Mouse (Mus musculus): ENCODE data around the gene Tex29. TPM values are rescaled to one million over a fixed set of nuclear protein-coding genes. Genes with fewer than 3 reads are reported as not detected.
"Not testable (repeated sequence)": the region's sequence is repeated elsewhere in the genome, so short reads cannot be mapped to it uniquely, and the experiment has no call there.

Gene Tex29
- polyA plus RNA-seq, 1 experiment from 2014 or later = not detected

GRCm38 (mm10) chr8:11867832-11868231 is 27.6 kb downstream of the Tex29 start:
- no peak for ATAC-seq
- DNase-seq (ENCODE audit: low read depth, low spot score) = no peak
- ChIA-PET CTCF (no interaction called here), POLR2A (no interaction called here)
- in situ Hi-C loops (cut with MboI; ENCODE audit: low pct_unique_long_range_greater_than_20kb) = no loop called here
- peak; percentile 56 for TF ChIP-seq CTCF (IDR thresholded peaks at IDR 0.05)
- H3K27me3 ChIP-seq = no peaks in the 10 kb centered on the region

DNA sequence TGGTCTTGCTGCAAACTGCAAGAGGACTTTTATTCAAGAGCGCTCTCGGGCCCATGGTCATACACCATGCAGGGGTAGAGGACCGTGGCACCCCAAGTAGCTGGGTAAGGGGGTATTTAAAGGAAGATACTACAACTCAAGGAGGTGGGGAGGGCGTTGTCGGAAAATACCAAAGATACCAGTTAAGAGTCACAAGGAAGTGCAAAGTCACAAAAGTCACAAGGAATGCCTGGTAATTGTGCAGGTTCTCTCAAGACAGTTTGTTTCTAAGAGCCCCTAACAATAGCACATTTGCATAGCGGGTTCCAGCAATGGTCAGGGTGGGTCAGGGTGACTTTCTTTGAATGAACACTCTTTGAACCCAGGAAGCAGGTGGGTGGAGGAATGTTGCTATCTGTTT is 34.0 kb downstream of the Tex29 start:
- in situ Hi-C loops (cut with MboI; ENCODE audit: low pct_unique_long_range_greater_than_20kb) = not testable (repeated sequence)

DNA sequence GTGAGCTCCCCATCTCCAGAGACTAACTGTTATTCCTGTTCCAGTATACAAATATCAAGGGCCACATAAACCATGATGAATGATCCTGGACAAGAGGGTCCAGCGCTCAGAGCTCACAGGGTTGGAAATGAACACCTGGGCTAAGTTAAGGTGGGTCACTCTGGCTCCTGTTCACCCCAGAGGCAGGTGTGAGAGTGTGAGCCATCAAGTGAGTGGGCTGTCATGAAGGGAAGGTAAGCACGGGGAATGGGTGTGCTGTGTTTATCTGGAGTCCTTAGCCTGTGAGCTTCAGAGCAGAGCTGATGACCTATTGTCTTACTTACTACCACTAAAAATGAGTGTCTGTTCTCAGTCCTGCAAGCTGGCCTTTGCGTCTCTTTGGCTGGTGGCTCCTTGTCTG is 44.4 kb downstream of the Tex29 start:
- in situ Hi-C loops (cut with MboI; ENCODE audit: low pct_unique_long_range_greater_than_20kb) = no loop called here
- H3K27me3 ChIP-seq = no peaks in the 10 kb centered on the region
- DNase-seq (ENCODE audit: low read depth, low spot score) (no peak), ATAC-seq (no peak)
- CTCF ChIA-PET = no interaction called here
- TF ChIP-seq CTCF (IDR thresholded peaks at IDR 0.05) = no peak
- POLR2A ChIA-PET = no interaction called here

More for the DNA sequence above, 34.0 kb downstream of the Tex29 start:
- DNase-seq (ENCODE audit: low read depth, low spot score); ATAC-seq; CTCF ChIA-PET; H3K27me3 ChIP-seq: not testable (repeated sequence)
- POLR2A ChIA-PET = interaction anchor here (0.9 kb wide), 1 partner anchor 11 kb away, joined by 3 read pairs; no protein-coding TSS in a partner anchor

DNA sequence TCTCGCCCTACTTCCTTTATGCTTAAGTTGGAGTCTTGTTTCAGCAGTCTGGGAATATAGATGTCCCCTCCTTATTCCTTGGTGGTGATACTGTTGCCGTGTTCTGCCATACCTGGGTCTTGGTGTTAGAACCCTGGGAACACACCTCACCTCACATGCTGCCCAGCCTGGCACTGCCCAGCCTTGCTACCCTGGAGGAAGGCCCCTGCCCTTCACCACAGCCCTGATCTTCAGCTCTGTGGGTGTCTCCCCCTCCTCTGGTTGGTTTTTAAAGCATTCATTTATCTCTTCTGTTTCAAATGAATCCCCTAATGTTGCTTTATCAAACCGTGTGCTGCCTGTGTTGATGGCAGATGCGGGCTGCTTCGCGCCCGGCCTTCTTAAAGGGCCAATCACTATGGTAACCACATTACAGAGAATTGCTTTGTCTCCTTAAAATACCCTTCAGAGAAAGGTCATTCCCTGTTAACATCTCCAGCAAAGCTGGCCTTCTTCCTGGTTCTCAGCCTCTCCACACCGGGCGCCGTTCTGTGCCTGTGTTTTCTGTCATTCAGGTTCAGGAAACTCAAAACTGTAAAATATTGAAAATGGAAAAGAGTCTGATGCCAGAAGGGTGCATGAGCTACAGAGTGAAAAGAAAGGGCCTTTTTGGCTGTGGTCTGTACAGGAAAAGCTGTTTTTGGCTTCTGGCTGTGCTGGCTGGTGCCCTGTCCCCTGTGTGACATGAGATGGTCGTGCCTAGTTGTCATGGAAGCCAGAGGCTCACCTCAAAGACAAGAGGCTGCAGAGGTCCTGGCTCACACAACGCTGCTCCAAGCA is 45.8 kb downstream of the Tex29 start:
- in situ Hi-C loops (cut with MboI; ENCODE audit: low pct_unique_long_range_greater_than_20kb) = no loop called here
- ATAC-seq (no peak), DNase-seq (ENCODE audit: low read depth, low spot score) (no peak)
- no peak for TF ChIP-seq CTCF (IDR thresholded peaks at IDR 0.05)
- ChIA-PET CTCF (no interaction called here), POLR2A (no interaction called here)
- peaks cover 6% of the 10 kb centered on the region for H3K27me3 ChIP-seq

DNA sequence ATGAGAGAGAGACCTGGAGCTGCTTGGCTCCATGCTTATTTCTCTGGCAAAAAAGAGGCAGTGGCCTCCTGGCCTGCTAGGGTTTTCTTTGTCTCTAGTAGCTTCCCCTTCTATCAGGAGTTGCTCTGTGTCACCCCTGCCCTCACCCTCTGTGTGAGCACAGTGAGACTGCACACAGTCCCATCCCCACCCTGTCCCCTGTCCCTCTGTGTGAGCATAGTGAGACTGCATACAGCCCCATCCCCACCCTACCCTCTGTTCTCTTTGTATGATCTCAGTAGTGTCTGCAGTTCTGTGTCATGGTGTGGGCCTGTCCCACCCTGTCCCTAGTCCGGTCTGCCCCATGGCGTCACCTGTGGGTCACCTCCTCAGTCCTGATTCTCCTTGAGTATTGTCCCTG is 46.5 kb downstream of the Tex29 start:
- no peak for TF ChIP-seq CTCF (IDR thresholded peaks at IDR 0.05)
- no peak for ATAC-seq

GRCm38 (mm10) chr8:11889156-11890018 is 49.1 kb downstream of the Tex29 start:
- ChIA-PET CTCF (no interaction called here), POLR2A (no interaction called here)
- in situ Hi-C loops (cut with MboI; ENCODE audit: low pct_unique_long_range_greater_than_20kb) = no loop called here
- TF ChIP-seq CTCF (IDR thresholded peaks at IDR 0.05) = no peak
- no peak for DNase-seq (ENCODE audit: low read depth, low spot score)
- ATAC-seq = no peak
- H3K27me3 ChIP-seq = peaks cover 11% of the 10 kb centered on the region

More for the DNA sequence above, 46.5 kb downstream of the Tex29 start:
- peaks cover 6% of the 10 kb centered on the region for H3K27me3 ChIP-seq
- ChIA-PET CTCF (no interaction called here), POLR2A (no interaction called here)
- in situ Hi-C loops (cut with MboI; ENCODE audit: low pct_unique_long_range_greater_than_20kb) = no loop called here
- DNase-seq (ENCODE audit: low read depth, low spot score) = no peak

- peaks cover 25% of the 10 kb centered on the region for H3K27me3 ChIP-seq
- ChIA-PET POLR2A (no interaction called here), CTCF (no interaction called here)
- in situ Hi-C loops (cut with MboI; ENCODE audit: low pct_unique_long_range_greater_than_20kb) = no loop called here
- TF ChIP-seq CTCF (IDR thresholded peaks at IDR 0.05) = no peak
- ATAC-seq (no peak), DNase-seq (ENCODE audit: low read depth, low spot score) (no peak)
Measured at GRCm38 (mm10) chr8:11892756-11893155, 52.5 kb downstream of the Tex29 start.

GRCm38 (mm10) chr8:11896022-11896662 is 55.9 kb downstream of the Tex29 start:
- DNase-seq (ENCODE audit: low read depth, low spot score) = no peak
- peaks cover 30% of the 10 kb centered on the region for H3K27me3 ChIP-seq
- in situ Hi-C loops (cut with MboI; ENCODE audit: low pct_unique_long_range_greater_than_20kb) = no loop called here
- TF ChIP-seq CTCF (IDR thresholded peaks at IDR 0.05) = no peak
- ATAC-seq = no peak
- ChIA-PET POLR2A (no interaction called here), CTCF (no interaction called here)

GRCm38 (mm10) chr8:11896677-11897076 is 56.4 kb downstream of the Tex29 start:
- no peak for TF ChIP-seq CTCF (IDR thresholded peaks at IDR 0.05)
- in situ Hi-C loops (cut with MboI; ENCODE audit: low pct_unique_long_range_greater_than_20kb) = no loop called here
- peaks cover 30% of the 10 kb centered on the region for H3K27me3 ChIP-seq
- ChIA-PET POLR2A (no interaction called here), CTCF (no interaction called here)
- no peak for ATAC-seq
- DNase-seq (ENCODE audit: low read depth, low spot score) = no peak

DNA sequence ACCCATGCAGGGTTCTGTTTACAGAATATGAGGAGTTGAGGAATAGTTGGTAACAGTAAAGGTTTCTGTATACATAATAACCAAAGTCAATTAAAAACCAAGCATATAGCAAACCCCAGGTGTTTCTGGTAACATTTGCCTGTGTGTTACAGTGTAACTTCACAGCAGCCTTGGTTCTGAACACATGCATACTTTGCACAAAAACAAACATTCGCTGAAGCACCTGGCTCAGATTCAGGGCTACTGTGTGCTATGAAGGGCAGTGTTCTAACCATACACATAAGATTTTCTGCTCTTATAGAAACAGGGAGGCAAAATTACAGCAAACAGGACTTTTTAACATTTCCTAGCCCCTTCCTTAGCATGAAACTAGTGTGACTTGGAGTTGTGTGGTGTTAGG is 58.5 kb downstream of the Tex29 start:
- peaks cover 30% of the 10 kb centered on the region for H3K27me3 ChIP-seq
- DNase-seq (ENCODE audit: low read depth, low spot score) (no peak), ATAC-seq (no peak)
- ChIA-PET CTCF (no interaction called here), POLR2A (no interaction called here)
- TF ChIP-seq CTCF (IDR thresholded peaks at IDR 0.05) = no peak
- in situ Hi-C loops (cut with MboI; ENCODE audit: low pct_unique_long_range_greater_than_20kb) = no loop called here

Other genes starting within 250 kb of the Tex29 start
- gene Ankrd10, start 204.7 kb upstream of the Tex29 start, polyA plus RNA-seq (2021) = 78.7 TPM
- gene 1700016D06Rik, start 139.4 kb upstream of the Tex29 start, polyA plus RNA-seq (2021) = not detected
- 53.7 TPM for gene Arhgef7, start 112.8 kb upstream of the Tex29 start, polyA plus RNA-seq (2021)

Measured in Patski (cell line).